Mouse (Mus musculus): ENCODE results near the gene Cd247.

The Cd247 gene

GRCm38 (mm10) chr1:165779954-165780585 is 8.4 kb upstream of the Cd247 start:
- DNase-seq = no peak

- DNase-seq = peak in 1 of 2 experiments; percentile 46
Observed at GRCm38 (mm10) chr1:165780586-165781111, 7.8 kb upstream of the Cd247 start.

DNA sequence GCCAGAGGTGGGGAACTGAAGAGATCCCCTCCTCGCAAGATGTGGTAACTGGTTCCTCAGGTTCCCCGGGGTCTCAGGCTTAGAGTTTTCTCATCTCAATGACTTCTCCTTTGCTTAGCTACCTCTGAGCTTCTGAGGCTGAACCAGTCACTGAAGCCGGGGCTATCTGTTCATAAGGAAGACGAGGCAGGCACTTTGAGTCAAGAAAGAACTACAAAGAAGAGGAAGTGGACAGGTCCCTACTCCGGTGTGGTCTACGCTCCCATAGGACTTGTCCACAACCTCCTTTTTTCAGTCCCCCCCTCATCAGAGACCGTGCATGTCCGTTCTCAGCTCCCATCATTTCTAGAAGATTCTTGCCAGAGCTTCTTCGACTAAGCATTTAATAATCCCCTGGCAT is 7.1 kb upstream of the Cd247 start:
- DNase-seq = no peak

DNA sequence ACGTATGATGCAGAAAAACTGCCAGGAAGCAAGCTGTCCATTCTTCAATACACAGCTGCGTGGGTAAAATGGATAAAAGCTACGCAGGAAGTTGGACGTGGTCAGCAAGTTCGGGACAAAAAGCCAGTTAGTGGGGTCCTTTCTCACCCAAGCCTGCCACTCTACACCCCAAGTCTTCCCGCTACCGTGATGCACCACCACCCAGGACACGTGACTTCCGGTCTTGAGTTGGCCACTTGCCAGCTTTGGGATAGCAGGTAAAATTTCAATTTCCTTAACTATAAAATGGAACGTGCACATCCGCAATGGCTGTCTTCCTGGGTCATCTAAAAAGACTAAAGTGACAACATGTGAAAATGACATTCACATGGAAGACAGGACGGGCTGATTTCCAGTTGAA is 6.6 kb upstream of the Cd247 start:
- no peak for DNase-seq

GRCm38 (mm10) chr1:165786296-165786695 is 2.2 kb upstream of the Cd247 start:
- DNase-seq = no peak

DNA sequence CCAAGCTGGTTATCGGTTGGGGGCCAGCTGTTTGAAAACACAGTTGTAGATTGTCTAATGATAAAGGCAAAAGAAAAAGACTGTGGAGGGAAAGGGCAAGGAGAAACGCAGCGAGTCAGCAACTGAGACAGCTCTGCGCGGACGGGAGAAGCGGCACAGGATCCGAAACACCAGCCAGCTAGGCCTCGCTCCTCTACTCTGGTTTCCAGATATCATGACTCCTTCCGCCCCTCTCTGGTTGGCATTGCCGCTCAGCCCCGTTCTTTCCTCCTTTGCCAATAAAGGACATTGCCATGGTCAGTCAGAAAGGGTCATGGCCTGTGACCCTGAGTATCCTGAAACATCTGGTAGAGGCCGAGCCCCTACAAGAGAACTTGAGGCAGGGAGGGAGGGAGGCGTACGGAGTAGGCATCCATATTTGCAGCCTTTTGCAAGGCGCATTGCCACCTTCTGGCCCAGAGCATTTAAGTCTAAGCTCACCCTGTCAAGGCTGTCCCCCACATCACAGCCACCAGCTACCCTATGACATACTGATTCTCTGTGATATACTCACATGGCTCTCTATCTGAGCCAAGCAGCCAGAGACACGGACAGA is 682 bp downstream of the Cd247 start:
- no peak for DNase-seq

GRCm38 (mm10) chr1:165789963-165790362 is 1.5 kb downstream of the Cd247 start:
- DNase-seq = no peak

DNA sequence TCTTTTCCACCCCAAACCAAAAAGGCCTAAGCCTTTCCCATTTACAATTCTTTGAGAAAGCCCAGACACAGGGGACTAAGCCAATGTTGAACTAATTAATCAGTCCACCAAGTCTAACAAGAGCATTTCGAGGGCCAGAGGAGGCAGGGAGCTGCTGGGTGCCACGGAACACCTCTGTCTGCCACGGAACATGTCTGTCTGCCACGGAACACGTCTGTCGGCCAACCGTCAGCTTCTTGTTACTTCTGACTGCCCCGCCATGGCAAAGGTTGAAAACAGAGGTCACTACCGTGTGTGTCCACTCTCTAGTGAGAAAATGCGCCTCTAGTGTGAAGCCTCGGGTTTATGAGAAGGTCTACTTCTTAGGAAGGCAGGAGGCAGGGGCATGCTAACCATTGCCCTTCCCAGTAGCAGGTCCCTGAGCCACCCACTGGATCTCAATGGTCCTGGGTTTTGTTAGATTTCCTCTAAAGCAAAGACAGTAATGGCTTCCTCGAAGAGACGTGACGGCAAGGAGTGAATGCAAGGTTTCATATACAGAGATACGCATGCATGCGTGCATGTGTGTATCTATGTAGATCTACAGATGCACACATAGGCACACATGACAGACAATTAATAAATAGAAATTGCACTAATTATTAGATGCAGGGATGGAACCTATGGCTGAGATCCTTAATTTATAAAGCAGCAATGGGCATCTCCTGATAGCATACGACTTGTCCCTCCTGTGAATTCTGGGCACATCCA is 2.2 kb downstream of the Cd247 start:
- no peak for DNase-seq

DNA sequence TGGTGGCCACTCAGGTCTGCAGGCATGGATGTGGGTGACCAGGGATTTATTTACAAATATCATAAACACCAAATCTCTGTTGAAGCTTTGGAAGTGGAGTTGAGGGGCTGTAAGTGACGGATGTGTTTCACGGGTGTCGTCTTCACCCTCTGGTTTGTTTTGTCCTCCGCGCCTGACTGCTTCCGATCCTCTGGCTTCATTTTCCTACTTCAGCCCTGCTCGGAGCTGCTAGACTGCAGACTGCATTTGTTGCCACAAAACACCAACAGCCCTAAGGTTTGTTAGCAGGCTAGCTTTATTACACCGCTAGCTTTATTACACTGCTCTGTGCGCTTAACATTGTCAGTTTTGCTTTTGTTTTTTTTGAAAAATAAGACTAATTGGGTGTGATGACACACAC is 2.9 kb downstream of the Cd247 start:
- DNase-seq = no peak

DNA sequence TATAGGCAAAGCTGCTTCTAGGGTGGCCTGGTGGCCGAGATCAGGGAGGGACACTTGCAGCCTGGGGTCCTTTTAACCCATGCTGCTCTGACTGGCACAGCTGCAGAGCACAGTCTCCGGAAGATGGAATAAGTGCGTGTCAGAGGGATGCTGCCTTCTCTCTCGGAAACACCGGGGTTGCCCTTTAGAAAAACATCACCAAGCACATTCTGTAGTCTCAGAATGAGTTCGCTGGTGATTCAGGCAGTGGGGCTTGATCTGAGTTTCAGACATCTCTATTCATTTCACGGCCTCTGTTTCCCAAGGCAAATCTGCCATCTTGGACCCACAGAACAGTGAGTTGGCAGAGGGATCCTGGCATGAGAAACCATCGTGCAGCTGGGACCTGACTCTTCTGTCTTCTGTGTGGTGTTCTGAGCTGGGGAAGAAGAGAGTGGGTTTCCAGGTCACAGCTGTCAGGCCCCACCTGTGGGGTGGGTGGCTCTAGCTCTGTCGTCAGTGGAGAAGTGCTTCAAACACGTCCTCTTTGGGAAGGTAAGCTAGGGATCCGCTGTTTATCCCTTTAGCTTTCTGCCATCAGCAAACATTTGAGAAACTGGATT is 13.3 kb downstream of the Cd247 start:
- DNase-seq = no peak

DNA sequence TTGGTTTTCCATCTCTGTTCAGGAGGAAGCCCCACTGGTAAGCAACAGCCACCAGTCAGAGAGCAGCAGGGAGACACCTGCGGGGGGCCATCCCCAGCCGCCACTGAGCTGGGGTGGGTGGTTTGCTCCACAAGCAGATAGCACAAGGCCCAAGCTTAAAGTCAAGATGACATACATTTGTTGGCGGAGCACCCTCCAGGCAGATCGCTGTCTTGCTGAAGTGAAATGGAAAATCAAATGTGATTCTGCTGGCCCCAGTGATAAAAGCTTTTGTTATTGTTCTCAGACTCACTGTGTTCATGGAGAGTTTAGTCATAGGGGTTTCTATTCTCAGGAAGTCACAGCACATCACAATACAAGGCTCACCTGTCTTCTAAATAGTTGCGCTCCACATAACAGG is 14.6 kb downstream of the Cd247 start:
- DNase-seq = no peak

- DNase-seq = no peak
Observed at GRCm38 (mm10) chr1:165804133-165804532, 15.7 kb downstream of the Cd247 start.

GRCm38 (mm10) chr1:165810633-165811032 is 22.2 kb downstream of the Cd247 start:
- no peak for DNase-seq

DNA sequence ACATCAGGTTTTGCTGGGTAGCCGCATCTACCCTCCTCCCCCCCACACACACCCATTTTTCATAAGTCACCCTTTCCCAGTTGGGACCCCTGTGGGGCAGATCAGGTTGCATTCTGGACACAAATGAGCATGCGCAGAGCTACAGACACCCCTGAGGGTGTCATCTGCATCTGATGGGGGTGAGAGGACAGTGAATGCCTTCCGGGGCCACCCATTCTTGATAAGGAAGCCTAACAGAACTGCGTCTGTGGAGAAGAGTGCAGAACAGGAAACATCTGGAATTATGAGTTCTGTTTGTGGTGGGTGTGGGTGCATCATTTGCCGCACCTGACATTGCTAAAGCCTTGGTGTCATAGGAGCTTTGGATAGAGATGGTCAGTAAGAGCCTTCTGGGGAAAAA is 22.7 kb downstream of the Cd247 start:
- no peak for DNase-seq

GRCm38 (mm10) chr1:165812775-165813174 is 24.3 kb downstream of the Cd247 start:
- DNase-seq = no peak

- no peak for DNase-seq
Observed at GRCm38 (mm10) chr1:165814116-165814515, 25.6 kb downstream of the Cd247 start.

DNA sequence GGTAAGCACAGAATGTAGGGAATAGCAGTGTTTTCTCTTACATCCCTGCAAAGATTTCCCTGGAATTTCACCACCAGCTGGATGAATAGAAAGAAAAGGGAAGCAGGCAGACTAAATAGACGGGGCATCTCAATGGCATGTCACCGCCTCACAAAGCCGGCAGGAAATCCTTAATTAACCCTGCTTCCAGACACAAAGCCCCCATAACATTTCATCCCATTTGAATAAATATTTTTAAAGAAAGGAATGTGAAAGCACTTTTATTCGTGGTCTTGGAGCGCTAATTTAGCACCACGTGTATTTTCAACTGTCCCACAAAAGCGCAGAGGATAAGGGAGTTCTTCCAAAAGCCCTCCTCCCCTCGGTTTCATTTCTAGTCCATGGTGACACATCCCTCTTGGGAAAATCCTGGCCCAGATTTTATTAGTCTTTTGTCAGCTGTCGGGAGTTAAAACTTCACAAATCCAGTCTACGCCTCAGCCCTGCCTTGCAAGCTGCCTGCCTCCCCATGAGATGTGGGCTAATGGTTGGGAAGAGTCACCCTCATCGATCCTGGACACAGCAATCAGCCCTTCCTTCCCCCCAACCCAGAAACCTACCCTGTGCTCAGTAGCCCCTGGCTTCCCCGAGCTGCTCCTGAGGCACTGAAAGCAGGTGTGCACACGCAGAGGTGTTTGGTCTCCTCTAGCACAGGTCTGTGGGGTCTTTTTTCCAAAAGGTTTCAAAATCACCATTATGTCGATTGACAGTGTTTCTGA is 26.2 kb downstream of the Cd247 start:
- no peak for DNase-seq

GRCm38 (mm10) chr1:165816391-165816790 is 27.9 kb downstream of the Cd247 start:
- no peak for DNase-seq

DNA sequence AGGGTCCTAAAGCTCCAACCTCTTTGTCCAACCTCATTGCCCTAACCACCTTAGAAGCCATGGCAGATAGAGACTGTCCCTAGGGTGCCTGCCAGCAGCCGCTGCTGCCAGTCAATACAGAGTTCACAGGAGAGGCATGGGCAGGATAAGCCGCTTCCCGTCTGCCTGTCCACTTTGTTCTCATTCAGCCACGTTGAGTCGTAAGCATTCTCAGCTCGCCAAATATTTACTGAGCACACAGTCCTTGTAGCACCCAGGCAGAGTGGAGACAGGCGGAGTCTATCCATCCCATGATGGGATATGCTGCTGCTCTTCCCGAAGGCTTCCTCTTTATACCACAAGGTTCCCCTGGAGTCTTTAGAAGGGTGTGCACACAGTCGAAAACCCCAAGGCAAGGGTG is 28.8 kb downstream of the Cd247 start:
- DNase-seq = no peak

GRCm38 (mm10) chr1:165818145-165818860 is 29.8 kb downstream of the Cd247 start:
- no peak for DNase-seq

DNA sequence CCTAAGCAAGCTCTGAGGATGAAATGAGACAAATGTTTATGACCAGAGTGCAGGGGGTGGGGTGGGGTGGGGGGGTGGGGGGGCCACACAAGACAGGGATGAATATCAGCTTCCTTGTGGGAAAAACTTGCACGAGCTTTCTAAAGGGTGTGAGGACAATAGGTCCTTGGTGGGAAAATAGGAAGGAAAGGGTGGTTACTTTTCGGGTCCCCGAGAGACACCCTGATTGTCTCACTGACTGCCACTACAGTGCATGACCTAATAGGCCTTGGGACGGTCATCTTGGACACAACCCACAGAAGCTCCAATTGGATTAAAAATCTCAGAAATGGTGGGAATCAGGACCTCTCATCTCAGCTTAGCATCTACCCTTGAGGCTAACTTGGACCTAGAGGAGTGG is 30.7 kb downstream of the Cd247 start:
- DNase-seq = no peak

DNA sequence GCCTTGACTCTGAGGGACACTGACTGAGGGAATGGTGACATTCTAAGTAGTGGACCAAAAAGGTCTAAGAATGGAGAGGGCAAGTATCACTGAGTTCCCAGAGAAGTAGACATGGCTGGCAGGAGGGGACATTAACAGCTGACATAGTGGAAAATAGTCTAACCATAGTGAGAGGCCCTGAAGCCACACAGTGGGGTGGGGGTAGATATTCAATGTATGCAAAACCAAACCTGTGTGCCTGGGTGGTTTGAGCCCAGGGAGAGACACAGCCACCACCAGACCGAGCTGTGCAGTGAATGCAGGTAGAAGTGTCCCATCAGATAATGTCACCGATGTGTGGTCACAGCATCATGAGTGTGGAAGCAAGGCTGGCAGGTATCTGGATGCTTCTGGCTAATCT is 33.5 kb downstream of the Cd247 start:
- no peak for DNase-seq

Data from spleen, adult 18-20 months (tissue).